Mouse (Mus musculus) kidney, embryonic 15.5 days (tissue): ENCODE measurements around the gene Lhx1. TPM values are rescaled to one million over a fixed set of nuclear protein-coding genes. Genes with fewer than 3 reads are reported as not detected.

Experiments used
- ATAC-seq: fragments of 200-750 bp; cut with Nextera tagmentation; replicated peaks from 2 replicates; pipeline ENCODE4 v1.8.0; 2017; ENCODE audit warnings: moderate TSS enrichment; ENCODE audit not compliant: low FRiP score
- H3K27ac ChIP-seq: fragments of 300-500 bp; sonication (generic); 2 replicates; pipeline ENCODE4 v1.5.1; 2015; ENCODE audit warnings: mild to moderate bottlenecking, inconsistent platforms
- H3K27me3 ChIP-seq: fragments of 300-500 bp; sonication (generic); 2 replicates; pipeline ENCODE4 v1.6.1; 2015; ENCODE audit warnings: inconsistent platforms
- H3K36me3 ChIP-seq: fragments of 300-500 bp; sonication (generic); 2 replicates; pipeline ENCODE4 v1.6.1; 2015; ENCODE audit warnings: inconsistent platforms
- H3K4me1 ChIP-seq: fragments of 300-500 bp; sonication (generic); 2 replicates; pipeline ENCODE4 v1.6.1; 2015; ENCODE audit warnings: inconsistent platforms
- H3K4me2 ChIP-seq: fragments of 300-500 bp; sonication (generic); 2 replicates; pipeline ENCODE4 v1.6.1; 2015; ENCODE audit warnings: moderate library complexity, mild to moderate bottlenecking, inconsistent platforms
- H3K4me3 ChIP-seq: fragments of 300-500 bp; sonication (generic); replicated peaks from 2 replicates; pipeline ENCODE4 v1.5.1; 2015; ENCODE audit warnings: mild to moderate bottlenecking, inconsistent platforms
- H3K9ac ChIP-seq: fragments of 300-500 bp; sonication (generic); 2 replicates; pipeline ENCODE4 v1.6.1; 2015; ENCODE audit warnings: mild to moderate bottlenecking, inconsistent platforms
- H3K9me3 ChIP-seq: fragments of 300-500 bp; sonication (generic); replicated peaks from 2 replicates; pipeline ENCODE4 v1.6.1; 2016; ENCODE audit warnings: inconsistent platforms
- WGBS: fragments of 180-500 bp; shearing (Covaris S2); methylation state at CpG from one replicate; pipeline ENCODE4 v1.1.7; 2015; ENCODE audit warnings: mixed read lengths; 5-methylcytosine and 5-hydroxymethylcytosine counted together
- polyA plus RNA-seq: library from polyadenylated mRNA; unstranded; fragments of >200 nt; fragmentation: Nextera tagmentation; extraction: Ambion mirVana; gene quantifications from 2 replicates; pipeline ENCODE4 v1.2.1, GENCODE M21; 2015

Lhx1 gene
- polyA plus RNA-seq, 1 experiment from 2014 or later = 36.0 TPM

DNA sequence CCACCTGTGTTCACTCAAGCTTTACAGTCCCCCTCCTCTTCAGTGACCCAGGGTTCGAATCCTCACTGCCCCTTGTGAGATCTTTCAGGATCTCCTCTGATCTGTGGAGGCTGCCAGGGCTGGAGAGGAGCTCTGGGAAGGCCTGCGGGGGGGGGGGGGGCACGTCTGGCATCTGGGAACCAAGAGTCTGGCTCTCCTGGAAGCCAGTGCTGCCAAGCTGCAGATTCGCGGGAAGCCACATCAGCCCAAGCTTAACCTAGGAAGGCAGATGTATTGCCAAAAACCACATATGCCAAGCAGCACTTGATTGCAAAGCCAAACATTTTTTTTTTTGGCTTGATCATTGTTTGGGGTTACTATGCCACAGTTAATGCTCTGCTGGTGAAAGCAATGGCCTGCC is 36.2 kb upstream of the Lhx1 start:
- H3K4me3 ChIP-seq = no peak overlapping the region
- H3K9me3 ChIP-seq = no peaks in the 10 kb centered on the region
- H3K27me3 ChIP-seq = peaks cover 8% of the 10 kb centered on the region; the same call in 1 of the 2 replicates
- ATAC-seq = no peak
- H3K9ac ChIP-seq = no peak overlapping the region
- no peak overlapping the region for H3K4me2 ChIP-seq
- H3K4me1 ChIP-seq = peaks cover 15% of the 10 kb centered on the region
- H3K27ac ChIP-seq = no peak overlapping the region
- WGBS = 57% methylated on average over 5 of the region's 5 CpGs
- no peaks in the 10 kb centered on the region for H3K36me3 ChIP-seq

GRCm38 (mm10) chr11:84553821-84554450 is 28.6 kb upstream of the Lhx1 start:
- WGBS = 78% methylated on average over 14 of the region's 14 CpGs
- no peak overlapping the region for H3K27ac ChIP-seq
- H3K9ac ChIP-seq = no peak overlapping the region
- no peak overlapping the region for H3K4me3 ChIP-seq
- H3K4me2 ChIP-seq = no peak overlapping the region
- ATAC-seq = no peak
- no peaks in the 10 kb centered on the region for H3K4me1 ChIP-seq
- peaks cover 5% of the 10 kb centered on the region; the same call in 1 of the 2 replicates for H3K27me3 ChIP-seq
- H3K36me3 ChIP-seq = no peaks in the 10 kb centered on the region
- no peaks in the 10 kb centered on the region for H3K9me3 ChIP-seq

GRCm38 (mm10) chr11:84551296-84551695 is 26.0 kb upstream of the Lhx1 start:
- no peak for ATAC-seq
- WGBS = 66% methylated on average over 4 of the region's 4 CpGs
- Histone ChIP-seq H3K4me2 (no peak overlapping the region), H3K27me3 (peaks cover 5% of the 10 kb centered on the region; the same call in 1 of the 2 replicates), H3K27ac (no peak overlapping the region), H3K36me3 (no peaks in the 10 kb centered on the region), H3K4me1 (no peaks in the 10 kb centered on the region), H3K4me3 (no peak overlapping the region), H3K9ac (no peak overlapping the region), H3K9me3 (no peaks in the 10 kb centered on the region)

DNA sequence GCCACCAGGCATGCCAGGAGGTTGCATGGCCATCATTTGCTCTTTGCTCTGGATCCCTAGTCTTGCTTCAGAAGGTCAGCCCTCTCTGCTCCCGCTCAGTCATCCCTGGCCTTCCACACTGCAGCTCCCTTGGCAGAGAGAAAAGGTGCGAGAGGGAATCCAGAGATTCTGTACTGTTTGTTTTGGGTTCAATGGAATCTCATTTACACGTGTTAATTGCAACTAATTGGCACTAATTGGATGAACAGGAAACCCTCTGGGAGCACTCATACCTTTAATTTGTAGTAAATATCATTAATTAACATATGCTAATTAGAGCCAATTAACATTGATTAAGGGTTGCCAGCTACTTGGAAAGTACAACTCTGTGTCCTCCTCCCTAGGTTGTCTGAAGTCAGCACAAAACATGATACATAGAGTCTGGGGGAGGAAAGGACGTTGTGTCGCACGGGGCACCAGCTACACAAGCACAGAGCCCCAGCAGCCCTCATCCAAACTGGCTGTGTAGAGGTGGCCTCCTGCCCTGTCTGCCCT is 24.0 kb upstream of the Lhx1 start:
- no peaks in the 10 kb centered on the region for H3K4me1 ChIP-seq
- no peak overlapping the region for H3K4me3 ChIP-seq
- no peak overlapping the region for H3K27ac ChIP-seq
- H3K4me2 ChIP-seq = no peak overlapping the region
- H3K36me3 ChIP-seq = no peaks in the 10 kb centered on the region
- peaks cover 6% of the 10 kb centered on the region for H3K27me3 ChIP-seq
- H3K9me3 ChIP-seq = no peaks in the 10 kb centered on the region
- H3K9ac ChIP-seq = no peak overlapping the region
- WGBS = 42% methylated on average over 6 of the region's 6 CpGs
- ATAC-seq = no peak

GRCm38 (mm10) chr11:84548293-84548692 is 23.0 kb upstream of the Lhx1 start:
- Histone ChIP-seq H3K4me1 (no peaks in the 10 kb centered on the region), H3K36me3 (no peaks in the 10 kb centered on the region), H3K27me3 (peaks cover 10% of the 10 kb centered on the region), H3K4me3 (no peak overlapping the region), H3K4me2 (no peak overlapping the region), H3K27ac (no peak overlapping the region), H3K9me3 (no peaks in the 10 kb centered on the region), H3K9ac (no peak overlapping the region)
- 76% methylated on average over 2 of the region's 2 CpGs for WGBS
- no peak for ATAC-seq

- no peak for ATAC-seq
- no peak overlapping the region for H3K9ac ChIP-seq
- H3K9me3 ChIP-seq = no peaks in the 10 kb centered on the region
- peaks cover 61% of the 10 kb centered on the region for H3K27me3 ChIP-seq
- H3K4me2 ChIP-seq = no peak overlapping the region
- H3K36me3 ChIP-seq = peaks cover 12% of the 10 kb centered on the region
- H3K4me3 ChIP-seq = no peak overlapping the region
- no peak overlapping the region for H3K27ac ChIP-seq
- H3K4me1 ChIP-seq = peaks cover 10% of the 10 kb centered on the region; the same call in 1 of the 2 replicates
- 18% methylated on average over 4 of the region's 4 CpGs for WGBS
These were observed 14.6 kb upstream of the Lhx1 start for GRCm38 (mm10) chr11:84539981-84540380.

GRCm38 (mm10) chr11:84529797-84530703 is 4.7 kb upstream of the Lhx1 start:
- WGBS = 8% methylated on average over 14 of the region's 14 CpGs

GRCm38 (mm10) chr11:84529143-84529755 is 3.9 kb upstream of the Lhx1 start:
- ATAC-seq = no peak
- H3K4me1 ChIP-seq = peaks cover 53% of the 10 kb centered on the region
- 1% methylated on average over 24 of the region's 24 CpGs for WGBS
- H3K4me3 ChIP-seq = peak overlapping the region; percentile 29
- no peak overlapping the region for H3K9ac ChIP-seq
- H3K27me3 ChIP-seq = peaks cover 100% of the 10 kb centered on the region
- H3K4me2 ChIP-seq = peak overlapping the region; percentile 82
- H3K9me3 ChIP-seq = no peaks in the 10 kb centered on the region
- no peak overlapping the region for H3K27ac ChIP-seq
- no peaks in the 10 kb centered on the region for H3K36me3 ChIP-seq

More at GRCm38 (mm10) chr11:84529797-84530703, 4.7 kb upstream of the Lhx1 start:
- Histone ChIP-seq H3K9ac (no peak overlapping the region), H3K27me3 (peaks cover 99% of the 10 kb centered on the region), H3K36me3 (0 out of 2 replicates have a peak, but pooled peaks cover 2% of the 10 kb centered on the region), H3K4me3 (peak overlapping the region; percentile 29), H3K27ac (no peak overlapping the region), H3K9me3 (no peaks in the 10 kb centered on the region), H3K4me2 (peak overlapping the region; percentile 82), H3K4me1 (peaks cover 45% of the 10 kb centered on the region)
- no peak for ATAC-seq

DNA sequence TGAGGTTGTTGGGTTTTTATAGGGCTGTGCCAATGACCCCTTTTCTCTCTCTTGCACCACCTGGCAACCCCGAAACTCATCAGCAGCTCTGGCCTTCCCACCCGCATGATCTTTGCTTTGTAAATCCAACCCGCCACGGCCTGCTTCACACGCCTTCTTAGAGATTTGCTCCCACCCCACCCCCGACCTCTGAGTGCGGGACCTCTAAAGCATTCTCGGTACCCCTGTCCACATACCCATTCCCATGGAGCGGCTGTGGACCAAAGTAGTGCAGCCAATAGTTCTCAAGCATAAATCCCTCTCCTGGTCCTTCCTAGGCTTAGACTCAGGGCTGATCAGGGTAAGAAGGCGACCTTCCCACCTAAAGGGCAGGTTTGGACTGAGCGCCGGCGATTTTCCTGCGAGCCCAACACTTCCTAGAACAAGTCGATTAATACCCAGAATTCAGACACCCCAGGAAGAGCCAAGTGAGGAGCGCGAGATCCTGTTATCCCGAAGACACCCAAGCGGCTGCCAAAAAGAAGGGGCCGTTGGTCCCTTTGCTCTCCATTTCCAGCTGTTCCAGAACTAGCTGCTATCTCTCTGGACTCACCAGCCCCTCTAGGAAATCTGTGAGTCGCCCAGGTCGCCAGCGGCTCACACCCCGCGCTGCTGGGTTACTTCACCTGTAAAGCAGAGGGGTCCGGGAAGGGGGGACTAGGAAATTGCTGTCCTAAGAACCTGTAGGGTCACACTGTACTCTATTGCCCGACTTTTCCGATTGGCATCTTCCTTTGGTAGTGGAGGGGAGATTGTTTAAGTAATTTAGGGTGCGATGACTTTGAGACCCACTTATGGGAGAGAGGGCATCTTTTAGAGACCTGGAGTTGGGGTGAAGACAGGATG is 1.9 kb upstream of the Lhx1 start:
- WGBS = 5% methylated on average over 29 of the region's 29 CpGs
- peak overlapping the region; percentile 63 for H3K4me3 ChIP-seq
- H3K36me3 ChIP-seq = no peaks in the 10 kb centered on the region
- H3K9me3 ChIP-seq = no peaks in the 10 kb centered on the region
- H3K9ac ChIP-seq = peak overlapping the region; percentile 21; the same call in 1 of the 2 replicates
- peak overlapping the region; percentile 82 for H3K4me2 ChIP-seq
- ATAC-seq = no peak
- peaks cover 64% of the 10 kb centered on the region for H3K4me1 ChIP-seq
- peaks cover 100% of the 10 kb centered on the region for H3K27me3 ChIP-seq
- peak overlapping the region; percentile 91 for H3K27ac ChIP-seq

DNA sequence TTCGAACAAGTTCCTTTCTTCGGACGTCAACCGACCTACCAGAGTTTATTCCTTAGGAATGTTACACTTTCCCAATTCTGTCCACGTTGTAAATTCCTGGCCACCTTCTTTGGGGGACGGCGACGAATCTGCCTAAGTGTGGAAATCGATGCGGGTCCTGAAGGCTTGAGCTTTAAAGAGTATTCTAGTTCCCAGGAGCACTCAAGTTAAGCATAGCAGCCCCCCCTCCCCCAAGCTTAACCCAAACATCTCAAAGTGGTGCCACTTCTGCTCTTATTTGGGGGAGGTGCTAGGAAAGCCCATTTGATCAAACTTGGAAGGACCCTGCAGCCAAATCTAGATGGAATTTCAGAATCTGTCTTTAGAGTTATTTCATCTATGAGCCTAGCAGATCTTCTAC is 1.1 kb upstream of the Lhx1 start:
- no peaks in the 10 kb centered on the region for H3K9me3 ChIP-seq
- peaks cover 100% of the 10 kb centered on the region for H3K27me3 ChIP-seq
- peaks cover 65% of the 10 kb centered on the region for H3K4me1 ChIP-seq
- ATAC-seq = no peak
- peak overlapping the region; percentile 71 for H3K9ac ChIP-seq
- H3K4me2 ChIP-seq = peak overlapping the region; percentile 82
- WGBS = under 1% methylated on average over 10 of the region's 10 CpGs
- peak overlapping the region; percentile 63 for H3K4me3 ChIP-seq
- H3K27ac ChIP-seq = peak overlapping the region; percentile 91
- H3K36me3 ChIP-seq = no peaks in the 10 kb centered on the region
